ENCODE assay signal across 18 mouse cellular contexts in the genomic region with DNA sequence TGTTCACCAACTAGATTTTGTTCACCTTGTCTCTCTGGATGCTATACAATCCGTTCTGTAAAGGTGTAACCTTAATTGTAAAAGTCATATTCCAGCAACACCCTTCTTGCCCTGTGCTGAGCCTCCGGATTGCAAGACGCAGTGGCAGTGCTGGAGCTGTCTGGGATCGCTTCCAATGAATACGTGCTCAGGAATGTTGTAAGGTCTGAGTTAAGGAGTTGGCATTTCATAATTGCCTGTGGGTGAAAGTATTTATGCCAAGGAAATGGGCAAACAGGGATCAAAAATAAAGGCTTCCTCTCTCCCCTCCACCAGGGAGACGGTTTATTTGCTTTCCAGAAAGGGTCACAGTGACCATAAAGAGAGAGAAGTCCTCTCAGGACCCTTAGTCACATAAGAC.
DNase-seq lines count a peak whose midpoint lies in the region; TF ChIP-seq lines count a peak whose summit lies in the region.
"Had no signal": no experiment of that assay in that cellular context is flagged by ENCODE, and none has a peak within 500 bp of the region (broad histone marks: within the 10 kb centered on the region; RNA-seq: fewer than 3 reads in every experiment).

No protein-coding gene starts in this region.

- no peaks in the 10 kb centered on the region for H3K79me3 ChIP-seq in C2C12 (ENCODE audit: low read depth)

- no peak overlapping the region for H3K4me3 ChIP-seq in C2C12 (ENCODE audit: insufficient read depth, poor library complexity, severe bottlenecking)
- H3K4me3 ChIP-seq: embryonic facial prominence, embryonic 15.5 days; forebrain, embryonic 13.5 days; heart, embryonic 13.5 days; hindbrain, embryonic 10.5 days; kidney, embryonic 15.5 days; lung, embryonic 15.5 days; neural tube, embryonic 12.5 days had no signal

- no peaks in the 10 kb centered on the region for H3K36me3 ChIP-seq in C2C12 (ENCODE audit: control insufficient read depth, insufficient read depth)
- H3K36me3 ChIP-seq: embryonic facial prominence, embryonic 15.5 days; heart, embryonic 13.5 days; hindbrain, embryonic 10.5 days; kidney, embryonic 15.5 days; lung, embryonic 15.5 days; neural tube, embryonic 12.5 days had no signal

- TF ChIP-seq CTCF in C2C12 (IDR thresholded peaks at IDR 0.05; ENCODE audit: control insufficient read depth, insufficient read depth, insufficient read length), result no peak

- H3K27me3 ChIP-seq in C2C12 (ENCODE audit: control insufficient read depth, insufficient read depth, insufficient read length), result no peaks in the 10 kb centered on the region
- H3K27me3 ChIP-seq: embryonic facial prominence, embryonic 15.5 days; forebrain, embryonic 13.5 days; heart, embryonic 13.5 days; kidney, embryonic 15.5 days; lung, embryonic 15.5 days; neural tube, embryonic 12.5 days had no signal

- H3K79me2 ChIP-seq in C2C12 (ENCODE audit: control insufficient read depth, insufficient read depth), result no peaks in the 10 kb centered on the region

- peak; percentile 6 for DNase-seq in heart, adult 18-20 months
- no peak for DNase-seq in heart, adult 9 months (ENCODE audit: low spot score in 2 of 2)
- DNase-seq in adipocyte (ENCODE audit: low spot score), result peak; percentile 92
- peak; percentile 22 for DNase-seq in lung, postnatal 14 days
- no peak for DNase-seq in spleen, adult 12 weeks (ENCODE audit: low spot score)
- no peak for DNase-seq in embryo, embryonic 11 days
- DNase-seq: cerebellum, adult 11-12 months; gastrocnemius, postnatal 36 days; liver; spleen, adult 18-20 months had no signal

- no peak overlapping the region for H3ac ChIP-seq in C2C12 (ENCODE audit: control insufficient read depth, insufficient read length, low read depth)

TF ChIP-seq in C2C12, 6 proteins besides CTCF, POLR2A, EP300 and RAD21:
- TF ChIP-seq FOSL1 (IDR thresholded peaks at IDR 0.05; ENCODE audit: insufficient read depth, low read length, poor library complexity, severe bottlenecking), result peak; percentile 70
- peak; percentile 49 for TF ChIP-seq CEBPB (IDR thresholded peaks at IDR 0.05; ENCODE audit: low read depth)
- TF ChIP-seq MAX (IDR thresholded peaks at IDR 0.05), result no peak

Comparison
In these comparisons a context has a peak if more than half of its experiments do, and no peak if none do; other contexts are left out.
1. DNase-seq: peak in heart, adult 18-20 months (2 of 2), adipocyte (single experiment) and lung, postnatal 14 days (single experiment); none in heart, adult 9 months (0 of 2), spleen, adult 12 weeks (single experiment) and embryo, embryonic 11 days (single experiment).